Mouse (Mus musculus) cortical plate, adult 2 months (tissue): Measurements from ENCODE around the gene Sap18.

Source experiments
- CTCF ChIP-seq: fragments of 200-500 bp; IDR thresholded peaks from 2 replicates; pipeline ENCODE4 v1.5.1; 2011; ENCODE audit warnings: mild to moderate bottlenecking, control low read depth, low read length; ENCODE audit not compliant: insufficient read depth; ENCODE audit errors: extremely low read depth
- POLR2A ChIP-seq: fragments of 200-500 bp; IDR thresholded peaks from 2 replicates; pipeline ENCODE4 v1.6.1; 2011; ENCODE audit warnings: mild to moderate bottlenecking, low read length, control low read depth; ENCODE audit not compliant: insufficient read depth; ENCODE audit errors: extremely low read depth

- TF ChIP-seq CTCF (no peak), POLR2A (no peak)
These were observed 10.6 kb upstream of the Sap18 start for GRCm38 (mm10) chr14:57787406-57787805.
